Mouse (Mus musculus) cerebellum, postnatal 36 days (tissue): ENCODE results near the gene Cxcl9.
"Not testable (repeated sequence)": the region's sequence is repeated elsewhere in the genome, so short reads cannot be mapped to it uniquely, and the experiment has no call there.

Experiments
- DNase-seq, 2 experiments: peaks; one replicate each; pipeline ENCODE4 v3.0.0; 2021 to 2022; ENCODE audit warnings: mixed read lengths in 2 of 2

The Cxcl9 gene

GRCm38 (mm10) chr5:92327929-92328328 is at the start of gene Cxcl9:
Gene Cxcl9 (minus strand): TSS chr5:92328079.
- DNase-seq = no peak

DNA sequence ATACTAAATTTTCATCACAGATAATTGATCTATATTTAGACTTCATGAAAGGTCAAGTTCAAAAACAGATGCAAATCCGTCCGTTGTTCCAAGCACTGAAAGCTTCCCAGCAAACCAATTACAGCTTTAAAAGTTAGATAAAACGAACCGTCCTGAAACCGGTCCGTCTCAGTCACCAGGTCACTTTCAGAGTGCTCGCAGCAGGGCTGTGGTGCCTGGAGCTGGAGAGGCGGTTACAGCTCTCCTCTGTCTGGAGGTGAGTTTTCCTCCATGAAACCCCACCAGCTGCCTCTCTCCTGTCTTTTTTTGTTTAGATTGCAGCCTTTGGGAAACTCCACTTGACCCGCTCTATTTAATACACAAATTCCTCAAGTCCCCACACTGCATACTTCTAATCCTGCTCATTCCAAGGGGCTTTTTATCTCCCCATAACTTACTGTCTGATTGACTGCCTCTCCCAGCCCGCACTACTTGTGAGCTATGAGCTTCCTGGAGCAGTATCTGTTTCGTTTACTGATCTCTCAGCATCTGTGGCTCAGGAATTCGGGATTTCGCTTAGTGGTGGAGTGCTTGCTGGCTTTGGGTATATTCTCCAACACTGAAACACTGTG is 49.0 kb upstream of the Cxcl9 start:
- no peak for DNase-seq

- no peak for DNase-seq
Observed at GRCm38 (mm10) chr5:92375368-92375767, 47.5 kb upstream of the Cxcl9 start.

GRCm38 (mm10) chr5:92374721-92375142 is 46.9 kb upstream of the Cxcl9 start:
- DNase-seq = peak; percentile 41 to 48

DNA sequence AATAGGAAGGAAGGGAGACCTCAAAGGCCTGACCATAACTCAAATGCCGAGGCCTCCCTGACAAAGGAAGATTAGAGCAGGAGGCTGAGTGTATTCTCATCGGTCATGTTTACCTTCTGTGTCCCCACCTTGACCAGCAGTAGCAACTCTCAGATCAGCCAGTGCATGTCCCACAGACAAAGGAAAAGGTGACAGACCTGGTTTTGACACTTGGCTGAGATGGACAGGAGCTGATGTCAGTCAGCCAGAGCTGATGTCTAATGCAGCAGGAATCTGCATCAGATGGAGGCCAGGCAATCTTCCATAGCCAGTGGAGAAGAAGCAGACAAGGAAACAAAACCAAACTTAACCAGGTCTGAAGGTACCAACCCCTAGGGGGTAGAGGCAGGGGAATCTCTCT is 44.7 kb upstream of the Cxcl9 start:
- DNase-seq = no peak

DNA sequence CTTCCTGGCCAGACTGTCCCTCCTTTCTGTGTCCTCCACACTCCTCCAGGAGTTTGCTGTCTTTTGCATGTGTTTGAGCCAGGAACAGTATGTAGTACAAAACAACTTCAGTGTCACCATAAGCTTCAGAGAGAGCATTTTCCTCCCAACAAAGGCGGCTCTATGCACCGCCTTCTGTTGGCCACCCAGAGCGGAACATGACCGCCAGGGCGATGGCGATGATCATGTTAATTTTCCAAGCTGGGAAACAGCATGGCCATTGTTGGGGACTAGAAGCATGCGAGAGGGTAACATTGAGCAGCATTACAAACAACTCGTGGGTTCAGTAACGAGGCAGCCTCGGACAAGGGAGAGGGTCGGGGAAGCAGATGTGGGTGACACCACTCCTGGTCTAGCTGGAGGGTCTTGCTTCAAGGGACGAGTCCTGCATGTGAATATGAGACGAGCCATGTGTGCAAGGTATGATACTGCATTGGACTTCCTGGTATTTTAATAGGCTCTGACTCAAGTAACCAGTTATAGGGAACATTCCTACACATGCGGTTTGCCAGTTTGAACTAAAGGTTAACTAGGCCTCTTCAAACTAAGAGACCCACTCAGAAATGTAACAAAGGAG is 43.6 kb upstream of the Cxcl9 start:
- no peak for DNase-seq

DNA sequence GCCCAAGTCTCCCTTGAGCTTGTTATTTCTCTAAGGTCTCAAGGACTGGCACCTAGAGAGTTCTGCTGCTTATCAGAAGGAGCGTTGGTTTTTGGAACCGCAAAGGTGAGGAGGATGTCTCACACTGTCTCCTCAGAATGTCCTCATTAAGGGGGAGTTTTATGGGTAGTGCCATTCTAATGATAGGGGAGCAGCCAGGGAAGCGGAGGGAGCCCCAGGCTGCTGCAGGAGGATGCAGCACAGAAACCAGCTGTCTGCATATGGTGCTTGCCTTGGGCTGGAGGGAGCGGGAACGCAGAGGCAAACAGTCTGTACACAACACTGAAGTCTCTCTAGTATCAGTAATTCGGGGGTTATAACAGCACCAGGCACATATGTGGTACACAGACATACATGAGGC is 43.0 kb upstream of the Cxcl9 start:
- no peak for DNase-seq

DNA sequence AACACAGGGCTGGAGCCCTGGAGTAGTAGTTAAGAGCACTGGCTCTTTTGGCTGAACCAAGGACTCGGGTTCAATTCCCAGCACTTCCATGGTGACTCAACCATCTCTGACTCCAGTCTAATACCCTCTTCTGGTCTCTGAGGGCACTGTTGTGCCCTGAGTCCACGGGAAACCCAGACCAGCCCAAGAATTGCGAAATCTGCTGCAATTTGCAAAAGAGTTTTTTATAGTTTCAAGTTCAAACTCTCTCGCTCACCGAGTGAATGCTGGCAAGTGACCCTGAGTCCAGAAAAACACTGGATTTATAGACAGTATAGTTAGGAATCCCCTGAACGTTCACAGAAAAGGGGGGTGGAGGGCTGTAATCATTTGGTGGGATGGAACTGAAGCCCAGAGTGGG is 42.5 kb upstream of the Cxcl9 start:
- no peak for DNase-seq

GRCm38 (mm10) chr5:92369151-92369994 is 41.5 kb upstream of the Cxcl9 start:
- DNase-seq = peak; percentile 72 to 73

- DNase-seq = peak; percentile 33 to 61
Observed at GRCm38 (mm10) chr5:92368392-92368791, 40.5 kb upstream of the Cxcl9 start.

- no peak for DNase-seq
Observed at GRCm38 (mm10) chr5:92366565-92366964, 38.7 kb upstream of the Cxcl9 start.

- peak; percentile 49 to 57 for DNase-seq
Observed at GRCm38 (mm10) chr5:92365146-92365705, 37.3 kb upstream of the Cxcl9 start.

GRCm38 (mm10) chr5:92364011-92364410 is 36.1 kb upstream of the Cxcl9 start:
- DNase-seq = no peak

DNA sequence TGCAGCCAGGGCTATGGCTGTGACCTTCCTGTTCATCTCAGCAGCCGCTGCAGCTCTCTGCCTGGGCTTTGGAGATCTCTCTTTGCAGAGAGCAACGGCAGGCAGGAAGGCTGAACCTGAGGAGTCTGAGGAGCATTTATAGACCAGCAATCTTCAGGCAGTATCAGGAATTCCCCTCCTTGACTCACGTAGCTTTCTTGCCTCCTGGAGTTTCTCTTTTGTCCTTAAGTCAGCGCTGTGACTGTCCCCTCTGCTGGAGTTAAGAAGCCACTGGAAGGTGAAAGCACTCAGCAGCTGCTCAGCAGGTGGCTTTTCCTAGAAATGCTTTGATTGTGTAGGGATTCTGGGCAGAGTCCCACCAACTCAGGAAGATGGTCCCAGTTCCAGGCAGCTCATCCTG is 35.3 kb upstream of the Cxcl9 start:
- no peak for DNase-seq

DNA sequence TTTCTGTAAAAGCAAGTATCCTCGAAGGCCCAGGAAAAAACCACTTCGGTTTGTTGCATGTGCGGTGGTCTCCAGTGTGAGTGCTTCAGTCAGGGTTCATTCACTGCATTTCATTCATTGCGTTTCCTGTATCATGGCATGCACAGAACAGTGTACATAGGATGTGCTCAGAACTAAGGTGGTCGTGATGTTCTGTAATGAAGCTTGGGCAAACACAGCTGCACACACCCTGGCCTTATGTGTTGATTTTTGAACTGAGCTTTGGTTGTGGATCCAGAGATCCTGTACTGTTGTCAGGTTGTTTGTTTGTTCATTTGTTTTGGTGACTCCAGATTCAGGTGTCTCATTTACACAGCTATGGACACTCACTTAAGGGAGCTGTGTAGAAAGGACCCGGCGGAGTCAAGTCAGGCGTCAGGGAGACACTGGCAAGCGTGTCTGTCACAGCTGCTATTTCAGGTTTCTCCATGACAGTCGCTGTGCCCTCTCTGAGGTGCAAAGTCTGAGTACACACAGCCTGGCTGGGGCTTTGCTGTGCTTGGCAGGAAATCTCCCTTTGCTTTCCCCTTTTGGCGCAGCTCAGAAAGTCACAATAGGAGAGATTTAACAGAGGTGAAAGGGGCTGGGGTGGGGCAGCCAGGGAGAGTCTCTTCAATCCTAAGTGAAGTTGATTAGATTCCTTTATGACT is 31.0 kb upstream of the Cxcl9 start:
- DNase-seq = no peak

DNA sequence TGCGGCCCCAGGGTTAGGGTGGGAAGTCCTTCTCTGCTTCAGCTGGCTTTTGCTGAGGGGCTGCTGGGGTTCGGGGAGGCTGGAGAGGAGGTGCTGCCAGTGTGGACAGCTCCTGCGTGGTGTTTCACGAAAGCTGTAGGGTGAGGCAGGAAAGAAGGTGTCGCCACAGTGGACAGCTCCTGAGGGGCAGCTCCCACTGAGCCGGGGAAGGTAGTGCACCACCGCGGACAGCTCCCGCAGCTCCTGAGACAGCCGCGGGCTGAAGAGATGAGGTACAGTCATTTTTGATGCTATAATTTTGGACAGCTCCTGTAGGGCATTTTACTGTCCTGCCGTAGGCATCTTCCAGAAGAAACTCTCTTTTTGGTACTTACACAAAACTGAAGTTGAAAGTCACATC is 30.2 kb upstream of the Cxcl9 start:
- no peak for DNase-seq

GRCm38 (mm10) chr5:92353517-92353916 is 25.6 kb upstream of the Cxcl9 start:
- DNase-seq = no peak

DNA sequence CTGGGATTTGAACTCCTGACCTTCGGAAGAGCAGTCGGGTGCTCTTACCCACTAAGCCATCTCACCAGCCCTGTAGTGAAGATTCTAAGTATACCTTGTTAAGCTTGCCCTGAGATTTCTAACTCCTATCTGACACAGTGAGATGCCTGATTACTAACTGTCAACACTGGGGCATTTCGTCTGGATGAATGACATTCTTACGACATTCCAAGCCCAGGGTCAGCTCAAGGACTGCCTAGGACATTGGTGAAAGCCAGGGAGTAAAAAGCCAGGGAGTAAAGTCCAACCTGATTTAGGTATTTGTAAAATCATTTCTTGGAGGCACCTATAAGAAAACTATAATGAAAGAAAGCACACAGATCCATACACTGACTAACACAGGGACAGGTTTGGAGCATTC is 24.8 kb upstream of the Cxcl9 start:
- not testable (repeated sequence) for DNase-seq

GRCm38 (mm10) chr5:92349731-92350130 is 21.9 kb upstream of the Cxcl9 start:
- DNase-seq = no peak

- DNase-seq = peak in 1 of 2 experiments; percentile 23
Observed at GRCm38 (mm10) chr5:92348794-92349413, 21.0 kb upstream of the Cxcl9 start, which contains the start of gene Cxcl10. Gene Cxcl10 (minus strand): TSS chr5:92348889.

DNA sequence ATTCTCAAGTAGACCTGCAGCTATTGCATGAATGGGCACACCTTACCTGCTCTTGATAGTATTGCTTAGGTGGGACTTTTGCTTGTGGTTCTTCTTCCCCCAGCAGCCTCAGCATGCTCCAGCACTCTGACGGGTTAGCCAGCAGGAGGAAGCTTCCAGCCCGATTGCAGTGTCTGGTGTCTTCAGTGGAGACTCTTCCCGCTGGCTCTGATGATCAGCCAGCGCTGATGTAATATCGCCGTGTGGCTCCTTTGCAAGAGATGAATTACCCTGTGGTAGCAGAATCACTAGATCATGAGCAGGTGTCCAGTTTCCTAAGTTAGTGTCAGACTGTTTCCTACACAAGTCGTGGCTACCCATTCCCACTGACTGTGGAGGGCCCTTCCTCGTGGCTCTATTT is 17.1 kb upstream of the Cxcl9 start:
- no peak for DNase-seq

DNA sequence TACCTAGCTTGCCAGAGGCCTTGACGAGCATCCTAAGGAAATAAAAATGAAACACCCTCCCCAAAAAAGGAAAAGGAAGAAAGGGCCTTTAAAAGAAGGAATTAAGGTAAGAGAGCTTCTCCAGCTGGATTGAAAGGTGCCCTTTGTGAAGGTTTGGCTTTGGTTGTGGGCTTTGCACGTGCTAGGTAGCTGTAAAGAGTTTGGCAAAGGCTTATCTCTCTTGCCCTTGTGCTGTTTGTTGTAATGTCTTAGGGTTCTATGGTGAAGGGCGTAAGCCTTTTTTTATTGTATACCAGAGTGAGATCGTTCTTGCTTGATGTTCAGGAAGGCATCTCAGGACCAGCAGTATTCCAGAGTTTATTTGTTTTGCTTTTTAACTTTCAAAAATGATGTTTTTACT is 12.7 kb upstream of the Cxcl9 start:
- DNase-seq = no peak
